Mouse (Mus musculus): ENCODE data around the gene Zfp961. TPM values are rescaled to one million over a fixed set of nuclear protein-coding genes. Genes with fewer than 3 reads are reported as not detected.
"Not testable (repeated sequence)": the region's sequence is repeated elsewhere in the genome, so short reads cannot be mapped to it uniquely, and the experiment has no call there.

Gene Zfp961
- total RNA-seq (2021) = 10 to 100 TPM; 16.7 to 20.0 TPM
- long read RNA-seq, transcript Zfp961-204 (3 exons, 601 nt) = major isoform, 8 of 19 reads
- long read RNA-seq, partial matches to known transcripts = 0 of 19 reads
- long read RNA-seq, other reads (novel, unspliced or antisense) = 2 of 19 reads

GRCm38 (mm10) chr8:71950482-71951221 is at the start of gene Zfp961:
Gene Zfp961, plus strand, starts transcription at chr8:71951038.
- DNase-seq (ENCODE audit: low spot score in 2 of 2) = peak; percentile 97 to 99

GRCm38 (mm10) chr8:71903084-71903483 is 47.8 kb upstream of the Zfp961 start:
- DNase-seq (ENCODE audit: low spot score in 2 of 2) = not testable (repeated sequence)

- no peak for DNase-seq (ENCODE audit: low spot score in 2 of 2)
Measured at GRCm38 (mm10) chr8:71906809-71907208, 44.0 kb upstream of the Zfp961 start.

- DNase-seq (ENCODE audit: low spot score in 2 of 2) = no peak
Measured at GRCm38 (mm10) chr8:71907798-71908257, 43.0 kb upstream of the Zfp961 start.

GRCm38 (mm10) chr8:71908309-71909261 is 42.3 kb upstream of the Zfp961 start, which contains the start of the genes Zfp882 and Zfp617:
Gene Zfp882, plus strand, starts transcription at chr8:71908608.
Gene Zfp617, plus strand, starts transcription at chr8:71908635.
- DNase-seq (ENCODE audit: low spot score in 2 of 2) = peak; percentile 85 to 94

- DNase-seq (ENCODE audit: low spot score in 2 of 2) = no peak
Measured at GRCm38 (mm10) chr8:71912286-71912685, 38.6 kb upstream of the Zfp961 start.

GRCm38 (mm10) chr8:71922567-71923401 is 28.1 kb upstream of the Zfp961 start:
- peak; percentile 94 to 97 for DNase-seq (ENCODE audit: low spot score in 2 of 2)

GRCm38 (mm10) chr8:71925791-71926190 is 25.0 kb upstream of the Zfp961 start:
- DNase-seq (ENCODE audit: low spot score in 2 of 2) = no peak

- no peak for DNase-seq (ENCODE audit: low spot score in 2 of 2)
Measured at GRCm38 (mm10) chr8:71926551-71926950, 24.3 kb upstream of the Zfp961 start.

- DNase-seq (ENCODE audit: low spot score in 2 of 2) = peak in 1 of 2 experiments; percentile 34
Measured at GRCm38 (mm10) chr8:71927779-71928178, 23.1 kb upstream of the Zfp961 start.

- DNase-seq (ENCODE audit: low spot score in 2 of 2) = not testable (repeated sequence)
Measured at GRCm38 (mm10) chr8:71938037-71938436, 12.8 kb upstream of the Zfp961 start.

GRCm38 (mm10) chr8:71940293-71941208 is 10.3 kb upstream of the Zfp961 start:
- DNase-seq (ENCODE audit: low spot score in 2 of 2) = no peak

- no peak for DNase-seq (ENCODE audit: low spot score in 2 of 2)
Measured at GRCm38 (mm10) chr8:71941776-71942175, 9.1 kb upstream of the Zfp961 start.

- DNase-seq (ENCODE audit: low spot score in 2 of 2) = no peak
Measured at GRCm38 (mm10) chr8:71948624-71949023, 2.2 kb upstream of the Zfp961 start.

GRCm38 (mm10) chr8:71951436-71952161 is 761 bp downstream of the Zfp961 start:
- peak in 1 of 2 experiments; percentile 6 for DNase-seq (ENCODE audit: low spot score in 2 of 2)

- DNase-seq (ENCODE audit: low spot score in 2 of 2) = no peak
Measured at GRCm38 (mm10) chr8:71952489-71952888, 1.7 kb downstream of the Zfp961 start.

- not testable (repeated sequence) for DNase-seq (ENCODE audit: low spot score in 2 of 2)
Measured at GRCm38 (mm10) chr8:71952961-71953700, 2.3 kb downstream of the Zfp961 start.

GRCm38 (mm10) chr8:71954666-71955065 is 3.8 kb downstream of the Zfp961 start:
- no peak for DNase-seq (ENCODE audit: low spot score in 2 of 2)
